Mouse (Mus musculus) WW6 (cell line): ENCODE measurements around the gene Cage1.
A peak's percentile ranks its signal among the peaks of the same experiment; 100 is the strongest.

Source experiments
- DNase-seq: peaks from one replicate; pipeline ENCODE4 v3.0.0-alpha.2; 2013; ENCODE audit warnings: low read depth, low spot score

The Cage1 gene

DNA sequence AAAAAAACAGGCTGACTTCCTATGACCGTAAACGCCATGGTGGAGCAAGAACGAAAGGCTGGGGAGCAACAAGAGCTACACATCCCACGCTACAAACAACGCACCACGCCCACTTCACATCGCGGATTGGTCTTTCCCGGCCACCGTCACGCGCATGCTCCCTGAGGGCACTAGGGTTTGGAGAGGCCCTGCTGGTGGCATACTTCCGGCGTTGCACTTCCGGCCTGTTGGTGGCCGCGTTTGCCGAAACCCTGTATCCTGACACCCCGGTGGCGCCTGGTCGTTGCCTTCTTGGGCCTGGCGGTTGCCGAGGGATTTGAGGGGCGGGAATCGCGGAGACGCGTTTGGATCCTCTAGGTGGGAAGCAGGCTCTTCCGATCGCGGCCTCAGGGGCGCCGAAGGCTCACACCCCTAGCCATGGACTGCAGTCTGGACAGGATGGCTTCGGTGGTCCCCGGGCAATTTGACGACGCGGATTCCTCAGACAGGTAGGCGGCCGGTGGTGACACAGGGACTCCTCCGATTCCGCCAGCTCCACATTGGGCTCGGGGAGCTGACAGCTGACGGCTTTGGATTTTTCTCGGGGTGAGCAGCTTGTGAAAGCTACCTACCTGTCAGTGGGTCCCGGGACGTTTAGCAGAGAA lies at the start of gene Cage1:
Gene Cage1 (minus strand): TSS at position 26 of the 644 bp plus-strand sequence.
- DNase-seq, result peak; percentile 94

DNA sequence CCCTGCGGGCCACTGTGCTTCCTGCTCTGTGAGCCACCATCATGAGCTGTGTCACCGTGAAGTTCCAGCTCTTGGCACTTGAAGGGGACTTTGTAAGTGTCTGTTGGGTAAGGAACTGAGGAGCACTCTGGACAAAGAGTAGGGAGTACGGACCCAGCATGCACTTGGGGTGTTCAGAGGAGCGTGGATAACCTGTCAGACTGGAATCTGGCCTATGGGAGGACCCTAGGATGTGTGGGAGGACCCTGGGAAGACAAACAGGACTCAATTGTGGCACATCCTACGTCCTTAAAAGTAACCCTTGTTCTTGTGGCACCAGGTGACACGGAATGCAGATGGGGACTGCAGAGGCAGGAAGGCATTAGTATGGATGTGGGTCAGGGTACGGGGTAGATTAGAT lies 44.3 kb upstream of the Cage1 start:
- no peak for DNase-seq

DNA sequence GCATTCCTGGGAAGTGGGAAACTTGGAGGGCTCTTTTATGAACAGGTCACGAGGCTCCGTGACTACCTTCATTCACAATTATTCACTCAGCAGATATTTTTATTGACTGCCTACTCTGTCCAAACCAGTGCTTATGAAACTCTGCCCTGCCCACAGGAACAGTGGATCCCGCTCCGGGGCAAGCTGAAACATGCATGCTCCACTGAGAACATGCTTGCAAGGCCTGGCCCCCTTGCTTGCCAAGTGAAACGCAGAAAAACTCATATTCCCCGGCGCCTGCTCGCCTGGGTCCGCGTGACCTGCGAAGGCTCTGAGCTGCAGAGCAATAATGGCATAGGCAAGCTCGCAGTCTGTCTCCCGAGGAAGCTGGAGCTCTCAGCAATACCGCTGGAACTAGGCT lies 43.9 kb upstream of the Cage1 start:
- DNase-seq, result no peak

GRCm38 (mm10) chr13:38080014-38080413 lies 43.1 kb upstream of the Cage1 start:
- DNase-seq, result peak; percentile 62

DNA sequence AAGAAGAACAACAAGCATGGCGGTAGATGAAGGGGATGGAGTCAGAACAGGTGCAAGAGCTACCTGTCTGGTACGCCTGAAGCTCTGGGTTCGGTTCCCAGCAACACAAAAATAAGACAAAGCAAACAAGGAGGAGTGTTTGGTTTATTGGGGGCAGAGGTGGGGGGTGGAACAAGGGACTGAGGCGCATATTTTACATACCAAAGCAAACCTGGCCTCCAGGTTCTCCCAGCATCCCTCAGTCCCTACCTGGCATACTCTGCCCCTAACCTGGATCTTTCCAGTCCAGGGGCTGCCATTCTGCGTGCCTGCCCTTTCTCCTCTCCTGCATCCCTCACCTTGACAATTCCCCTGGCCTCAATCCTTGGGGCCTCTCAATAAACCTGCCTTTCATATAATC lies 42.5 kb upstream of the Cage1 start:
- no peak for DNase-seq

GRCm38 (mm10) chr13:38078836-38079235 lies 42.0 kb upstream of the Cage1 start:
- no peak for DNase-seq

DNA sequence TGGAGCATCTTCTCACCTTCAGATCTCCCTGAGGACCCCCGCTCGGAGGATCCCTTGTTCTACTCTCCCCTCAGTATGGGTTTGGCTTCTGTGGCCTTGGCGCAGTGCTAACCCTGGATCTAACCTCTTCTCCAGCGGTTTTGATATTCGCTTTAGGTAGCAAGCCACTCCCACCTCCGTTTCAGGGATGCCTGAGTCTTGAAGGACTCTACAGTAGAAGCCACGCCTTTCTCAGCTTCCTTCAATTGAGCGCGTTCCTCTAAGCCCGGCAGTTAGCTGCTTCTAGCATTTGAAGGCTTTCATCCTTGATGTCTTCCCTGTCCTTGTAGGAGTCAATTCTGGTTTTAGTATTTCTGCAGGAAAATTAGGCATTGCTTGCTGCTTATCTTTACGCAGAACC lies 40.2 kb upstream of the Cage1 start:
- DNase-seq, result peak; percentile 28

DNA sequence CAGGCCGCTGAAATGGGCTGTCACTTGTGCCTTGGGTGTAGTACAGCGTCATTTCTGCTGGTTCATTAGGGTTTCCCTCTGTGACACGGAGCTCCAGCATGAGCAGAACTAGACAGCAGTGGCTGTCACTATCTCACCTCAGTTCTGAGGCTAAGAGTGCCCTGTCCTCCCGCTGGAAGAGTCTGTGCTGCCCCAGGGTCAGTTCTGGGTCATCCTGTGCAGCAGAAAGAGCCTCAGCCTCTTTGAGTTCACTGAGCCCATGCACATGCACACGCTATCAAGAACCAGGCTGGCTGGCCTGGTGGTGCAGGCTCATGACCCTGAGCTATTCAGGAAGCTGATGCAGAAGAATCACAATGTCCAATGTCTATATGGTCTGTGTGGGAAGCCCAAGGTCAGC lies 37.5 kb upstream of the Cage1 start:
- no peak for DNase-seq

DNA sequence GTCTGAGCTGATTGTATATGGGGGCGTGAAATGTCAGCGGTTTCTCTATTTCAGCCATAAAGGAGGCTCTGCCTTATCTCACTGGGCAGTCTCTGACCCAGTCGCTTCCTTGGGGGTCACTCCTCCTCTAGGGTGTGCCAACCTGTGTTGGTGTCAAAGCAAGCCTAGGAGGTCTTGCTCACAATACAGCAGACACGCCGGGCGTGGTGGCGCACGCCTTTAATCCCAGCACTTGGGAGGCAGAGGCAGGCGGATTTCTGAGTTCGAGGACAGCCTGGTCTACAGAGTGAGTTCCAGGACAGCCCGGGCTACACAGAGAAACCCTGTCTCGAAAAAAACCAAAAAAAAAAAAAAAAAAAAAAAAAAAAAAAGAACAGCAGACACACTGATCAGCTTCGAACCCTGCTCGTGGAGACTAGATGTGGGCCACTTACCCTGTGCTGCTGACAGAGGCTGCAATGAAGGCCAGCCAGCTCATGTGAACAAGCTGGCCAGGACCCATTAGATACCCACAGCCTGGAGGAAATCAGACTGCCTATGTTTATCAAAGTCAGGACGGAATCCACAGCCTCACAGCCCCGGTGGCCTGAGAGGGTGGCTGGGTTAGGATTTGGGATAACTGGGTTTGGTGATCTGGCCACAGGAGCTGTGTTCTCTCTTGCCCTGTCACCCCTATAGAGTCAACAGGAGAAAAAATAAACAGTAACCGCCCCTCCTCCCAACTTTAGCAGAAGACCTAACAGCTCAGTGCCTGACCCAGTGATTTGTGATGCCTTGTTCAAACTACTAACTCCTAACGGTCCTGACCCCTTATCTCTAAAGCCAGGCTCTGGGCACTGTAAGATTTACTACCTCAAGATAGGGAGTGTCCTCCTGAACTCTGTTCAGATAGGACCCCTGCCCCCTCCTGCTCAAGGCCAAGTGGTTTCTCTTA lies 36.8 kb upstream of the Cage1 start:
- DNase-seq, result no peak

DNA sequence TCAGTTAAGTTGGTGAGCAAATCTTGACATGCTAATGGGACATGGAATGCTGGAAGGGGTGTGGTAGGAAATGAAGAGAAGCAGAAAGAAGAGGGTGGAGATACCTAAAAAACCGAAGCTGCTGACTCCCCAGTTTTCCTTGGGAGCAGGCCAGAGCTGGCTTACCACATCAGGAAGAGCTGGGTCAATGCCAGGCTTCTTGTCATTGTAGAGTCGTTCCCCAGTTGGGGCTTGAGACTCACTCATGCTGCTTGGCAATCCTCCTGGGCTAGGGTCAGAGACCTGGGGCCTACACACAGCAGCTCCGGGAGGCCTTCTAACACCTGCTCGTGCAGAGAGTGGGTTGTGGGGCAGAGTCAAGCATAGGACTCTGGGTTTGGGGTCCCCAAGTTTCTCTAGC lies 34.1 kb upstream of the Cage1 start:
- DNase-seq, result no peak

- DNase-seq, result peak; percentile 56
Measured at GRCm38 (mm10) chr13:38064854-38065663, 28.2 kb upstream of the Cage1 start.

DNA sequence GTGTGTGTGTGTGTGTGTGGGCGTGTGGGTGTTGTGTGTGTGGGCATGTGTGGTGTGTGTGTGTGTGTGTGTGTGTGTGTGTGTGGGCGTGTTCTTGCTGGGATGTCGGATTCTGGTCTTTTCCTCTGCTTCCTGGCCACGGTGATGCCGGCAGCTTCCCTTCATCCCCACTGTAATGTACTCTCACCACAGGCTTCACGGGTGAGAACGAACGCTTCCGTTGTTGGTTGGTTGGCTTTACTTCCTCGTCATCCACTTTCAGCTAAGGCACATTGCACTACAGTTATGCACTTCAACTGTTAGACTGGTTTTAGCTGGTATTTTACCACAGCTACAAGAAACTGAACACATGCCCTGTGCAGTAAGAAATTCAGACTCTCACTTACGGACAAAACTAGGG lies 25.8 kb upstream of the Cage1 start:
- DNase-seq, result no peak

DNA sequence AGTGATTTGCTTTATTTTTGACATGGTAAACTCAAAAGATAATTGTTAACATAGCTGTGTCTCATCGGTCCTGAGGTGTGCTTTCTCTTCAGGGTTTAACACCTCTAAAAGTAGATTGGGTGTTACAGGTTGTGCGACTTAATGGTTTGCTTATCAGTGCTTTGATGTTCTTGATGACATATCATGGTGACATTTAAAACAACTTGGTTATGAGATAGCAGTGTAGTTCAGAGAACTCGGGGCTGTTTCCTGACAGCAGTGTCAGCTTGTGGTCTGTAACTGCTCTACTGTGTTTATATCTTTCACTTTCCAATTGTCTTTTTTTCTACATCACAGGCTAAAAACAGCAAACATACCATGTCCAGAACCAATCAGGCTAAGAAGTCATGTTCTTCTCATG lies 13.0 kb upstream of the Cage1 start:
- no peak for DNase-seq

DNA sequence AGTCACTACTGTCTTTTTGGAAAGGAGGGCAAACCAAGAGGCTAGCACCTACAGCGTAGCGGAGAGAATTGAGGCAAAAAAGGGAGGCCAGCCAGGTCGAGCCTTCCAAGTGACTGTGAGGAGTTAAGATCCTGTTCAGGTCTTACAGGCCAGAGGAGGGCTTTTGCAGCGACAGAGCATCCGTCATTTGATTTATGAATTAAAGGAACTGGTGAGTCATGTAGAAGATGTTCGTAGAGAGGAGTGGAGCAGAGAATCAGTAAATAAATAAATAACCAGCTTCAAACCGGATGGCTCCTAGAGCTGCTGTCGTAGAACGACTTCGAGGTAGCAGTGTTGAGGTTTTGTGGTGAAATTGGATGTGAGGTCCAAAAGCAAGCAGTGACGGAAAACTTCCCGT lies 942 bp upstream of the Cage1 start:
- DNase-seq, result no peak

DNA sequence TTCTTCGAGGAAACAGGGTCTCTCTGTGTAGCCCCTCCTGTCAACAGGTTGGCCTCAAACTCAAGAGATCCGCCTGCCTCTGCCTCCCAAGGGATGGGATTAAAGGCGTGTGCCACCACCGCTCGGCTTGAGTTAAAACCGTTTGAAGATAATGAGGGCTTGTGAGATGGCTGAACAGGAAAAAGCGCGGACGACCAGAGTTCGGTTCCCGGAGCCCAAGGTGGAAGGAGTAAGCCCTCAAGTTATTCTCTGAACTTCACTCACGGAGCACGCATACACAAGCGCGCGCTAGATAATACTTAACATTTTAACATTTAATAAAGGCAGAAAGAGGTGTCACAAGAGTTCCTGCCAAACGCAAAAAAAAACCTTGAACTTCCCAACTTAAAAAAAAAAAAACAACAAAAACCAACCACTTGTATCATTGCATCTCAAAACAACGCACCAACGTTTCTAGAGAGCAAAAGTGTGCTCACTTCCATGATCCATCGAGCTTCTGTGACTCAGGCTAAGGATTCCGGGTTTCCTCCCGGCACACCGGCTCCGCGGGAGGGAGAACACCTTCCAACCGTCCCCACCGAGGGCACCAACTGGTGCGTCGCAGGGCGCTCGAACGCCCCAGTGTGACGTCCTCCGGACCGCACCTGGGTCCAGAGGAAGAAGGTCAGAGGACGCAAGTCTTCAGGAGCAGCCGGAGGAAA lies 376 bp downstream of the Cage1 start, which contains the start of gene Riok1:
Gene Riok1 (plus strand): TSS at position 653 of the 701 bp plus-strand sequence.
- DNase-seq, result no peak

- no peak for DNase-seq
Measured at GRCm38 (mm10) chr13:38028407-38028806, 8.5 kb downstream of the Cage1 start.

- DNase-seq, result no peak
Measured at GRCm38 (mm10) chr13:38027618-38028248, 9.1 kb downstream of the Cage1 start.

GRCm38 (mm10) chr13:38025874-38026273 lies 11.0 kb downstream of the Cage1 start:
- no peak for DNase-seq

DNA sequence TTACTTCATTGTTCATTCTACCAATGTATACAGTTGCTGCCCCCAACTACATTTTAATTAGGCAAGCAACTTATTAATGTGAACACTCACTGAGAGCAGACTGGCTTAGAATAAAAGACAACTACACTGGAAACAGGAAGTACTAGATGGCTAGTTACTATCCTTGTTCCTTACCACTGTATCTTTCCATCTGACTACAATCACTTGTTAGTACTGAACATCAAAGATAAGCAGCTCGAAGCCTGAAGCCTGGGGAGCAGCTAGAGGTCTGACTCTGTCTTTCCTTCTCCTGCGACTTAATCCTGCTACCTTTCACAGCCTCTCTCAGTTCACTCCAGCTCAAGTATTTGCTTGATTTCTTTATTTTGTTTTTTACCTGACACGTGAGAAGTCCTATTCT lies 18.1 kb downstream of the Cage1 start:
- no peak for DNase-seq

DNA sequence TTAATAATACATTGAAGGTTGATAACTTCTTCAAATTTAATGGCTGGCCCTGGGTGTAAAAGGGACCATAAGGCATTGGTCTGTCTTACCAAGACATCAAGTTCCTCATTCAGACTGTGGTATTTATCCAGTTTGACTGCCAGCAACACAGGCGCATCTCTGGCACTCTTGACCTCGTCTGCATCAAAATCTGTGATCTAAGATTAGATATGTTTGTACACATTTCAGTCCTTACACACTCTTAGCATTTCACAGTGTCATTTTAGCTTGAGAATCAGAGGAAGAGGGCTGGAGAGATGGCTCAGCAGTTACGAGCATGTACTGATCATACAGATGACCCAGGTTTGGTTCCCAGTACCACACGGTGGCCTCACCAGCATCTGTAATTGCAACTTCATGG lies 21.3 kb downstream of the Cage1 start:
- no peak for DNase-seq

DNA sequence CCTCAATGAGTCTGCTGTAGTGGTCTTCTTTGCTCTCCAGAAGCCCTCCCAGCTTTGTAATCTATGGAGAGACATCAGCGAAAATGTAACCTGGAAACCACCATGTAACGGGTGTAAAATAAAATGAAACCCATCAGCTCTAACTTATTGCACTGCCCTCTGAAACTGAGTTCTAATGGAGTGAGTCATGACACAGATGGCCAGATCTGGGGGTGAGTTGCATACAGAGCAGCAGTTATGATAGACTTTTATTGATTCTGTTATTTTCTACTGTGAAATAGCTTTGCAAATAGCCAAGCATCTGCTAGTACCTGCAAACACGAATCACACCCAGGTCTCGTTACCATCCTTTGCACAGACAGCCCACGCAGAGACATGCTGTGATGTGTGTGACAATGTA lies 24.4 kb downstream of the Cage1 start:
- no peak for DNase-seq
